In the genomic region with DNA sequence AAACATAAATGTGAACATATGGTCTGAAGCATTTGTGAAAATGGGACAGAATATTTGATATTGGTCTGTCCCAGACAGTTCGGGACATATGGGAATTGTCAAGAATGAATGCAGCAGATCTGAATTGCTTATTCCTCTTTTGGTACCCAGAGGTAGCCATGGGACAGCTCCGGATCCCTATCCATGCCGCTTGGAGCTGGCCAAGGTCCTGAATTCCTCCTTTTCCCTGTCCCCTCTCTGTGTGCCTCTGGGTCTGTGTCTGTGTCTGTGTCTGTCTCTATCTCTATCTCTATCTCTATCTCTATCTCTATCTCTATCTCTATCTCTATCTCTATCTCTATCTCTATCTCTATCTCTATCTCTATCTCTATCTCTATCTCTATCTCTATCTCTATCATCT, we compare ENCODE assay signal across 8 mouse cellular contexts.
DNase-seq lines count a peak whose midpoint lies in the region; ATAC-seq and TF ChIP-seq lines count a peak whose summit lies in the region.
"Not testable (repeated sequence)": the region's sequence is repeated elsewhere in the genome, so short reads cannot be mapped to it uniquely, and the experiment has no call there.

No protein-coding gene starts in this region.

- H3K79me2 ChIP-seq in MEL (ENCODE audit: control insufficient read depth, insufficient read depth, low read length, poor library complexity); liver, adult 2 months (ENCODE audit: control insufficient read depth, insufficient read depth, low read length): not testable (repeated sequence)

- not testable (repeated sequence) for H3K27ac ChIP-seq in MEL (ENCODE audit: control insufficient read depth, low read depth, low read length); forebrain, embryonic 11.5 days (ENCODE audit: low read depth, low read length); kidney, embryonic 14.5 days (ENCODE audit: low read depth, low read length); liver, adult 2 months (replicated peaks; ENCODE audit: insufficient read depth, low read depth, low read length); midbrain, postnatal 0 days (ENCODE audit: low read depth, low read length); stomach, postnatal 0 days (replicated peaks)

- not testable (repeated sequence) for H3K27me3 ChIP-seq in MEL (ENCODE audit: control insufficient read depth in 1 of 2, insufficient read depth in 2 of 2, low read length in 2 of 2); forebrain, embryonic 11.5 days (ENCODE audit: control insufficient read depth, insufficient read depth, low read length); kidney, embryonic 14.5 days (ENCODE audit: control insufficient read depth, insufficient read depth, low read length); liver, adult 2 months (ENCODE audit: control insufficient read depth, insufficient read depth, low read length); midbrain, postnatal 0 days (ENCODE audit: insufficient read depth, low read length); stomach, postnatal 0 days (ENCODE audit: control insufficient read depth, insufficient read depth, low read length)

- TF ChIP-seq EP300 in MEL (IDR thresholded peaks at IDR 0.05; ENCODE audit: low read depth in 1 of 2, low read length in 2 of 2); stomach, postnatal 0 days (optimal IDR thresholded peaks at IDR 0.05): not testable (repeated sequence)

- not testable (repeated sequence) for TF ChIP-seq POLR2A in MEL (IDR thresholded peaks at IDR 0.05; ENCODE audit: control insufficient read depth in 1 of 2, insufficient read depth in 1 of 2, low read depth in 1 of 2, low read length in 2 of 2, poor library complexity in 1 of 2); liver, adult 2 months (IDR thresholded peaks at IDR 0.05; ENCODE audit: extremely low read depth, insufficient read depth, low read length)

- not testable (repeated sequence) for TF ChIP-seq CTCF in MEL (IDR thresholded peaks at IDR 0.05 in 2 of 3, conservative IDR thresholded peaks at IDR 0.05 in 1 of 3; ENCODE audit: control insufficient read depth in 1 of 3, insufficient read depth in 1 of 3, low read depth in 2 of 3, low read length in 3 of 3, poor library complexity in 1 of 3, severe bottlenecking in 1 of 3); liver, adult 2 months (IDR thresholded peaks at IDR 0.05; ENCODE audit: low read depth, low read length); midbrain, postnatal 0 days (IDR thresholded peaks at IDR 0.05); stomach, postnatal 0 days (IDR thresholded peaks at IDR 0.05; ENCODE audit: low read depth)

- not testable (repeated sequence) for H3K9me3 ChIP-seq in MEL (replicated peaks; ENCODE audit: insufficient read depth, low read length); forebrain, embryonic 11.5 days (ENCODE audit: control insufficient read depth, low read length); kidney, embryonic 14.5 days (ENCODE audit: control insufficient read depth, low read length); midbrain, postnatal 0 days (ENCODE audit: low read length); stomach, postnatal 0 days (ENCODE audit: control insufficient read depth, low read length)

- TF ChIP-seq RAD21 in MEL (IDR thresholded peaks at IDR 0.05; ENCODE audit: low read depth, low read length), result not testable (repeated sequence)

- not testable (repeated sequence) for ATAC-seq in forebrain, embryonic 11.5 days (replicated peaks; ENCODE audit: low FRiP score); midbrain, postnatal 0 days (ENCODE audit: low FRiP score); stomach, postnatal 0 days (ENCODE audit: low FRiP score, low TSS enrichment)
- peak; percentile 55; the same call in 1 of the 2 replicates for ATAC-seq in kidney, embryonic 14.5 days (ENCODE audit: low FRiP score, low TSS enrichment)

- H3K9ac ChIP-seq in MEL (ENCODE audit: control insufficient read depth, low read depth, low read length, poor library complexity, severe bottlenecking); forebrain, embryonic 11.5 days (ENCODE audit: low read length); kidney, embryonic 14.5 days (ENCODE audit: low read depth, low read length); liver, adult 2 months (ENCODE audit: low read depth, low read length); midbrain, postnatal 0 days (replicated peaks; ENCODE audit: low read length, poor library complexity, severe bottlenecking); stomach, postnatal 0 days (ENCODE audit: low read length): not testable (repeated sequence)

- H3K36me3 ChIP-seq in MEL (ENCODE audit: control insufficient read depth in 1 of 2, insufficient read depth in 2 of 2, low read length in 2 of 2); forebrain, embryonic 11.5 days (ENCODE audit: control insufficient read depth, insufficient read depth, low read length); kidney, embryonic 14.5 days (ENCODE audit: control insufficient read depth, insufficient read depth, low read length); liver, adult 2 months (ENCODE audit: control insufficient read depth, insufficient read depth, low read length); midbrain, postnatal 0 days (ENCODE audit: insufficient read depth, low read length); stomach, postnatal 0 days (ENCODE audit: control insufficient read depth, insufficient read depth, low read length): not testable (repeated sequence)

- peak; percentile 8 for DNase-seq in MEL (ENCODE audit: low read depth, low spot score)
- peak; percentile 81 for DNase-seq in adrenal gland, postnatal 25 days
- peak; percentile 83 for DNase-seq in forebrain, embryonic 11.5 days (ENCODE audit: low spot score)
- peak; percentile 72 to 81 for DNase-seq in heart, postnatal 14 days
- DNase-seq in liver, adult 2 months (ENCODE audit: extremely low read depth, low read depth, low spot score), result peak; percentile 2
- DNase-seq in midbrain, postnatal 0 days (ENCODE audit: low spot score), result peak; percentile 37
- DNase-seq in stomach, postnatal 0 days (ENCODE audit: low spot score), result peak; percentile 62

- not testable (repeated sequence) for H3K4me1 ChIP-seq in MEL (ENCODE audit: control insufficient read depth in 1 of 2, insufficient read depth in 2 of 2, low read length in 2 of 2); forebrain, embryonic 11.5 days (replicated peaks; ENCODE audit: control insufficient read depth, insufficient read depth, low read length); kidney, embryonic 14.5 days (ENCODE audit: control insufficient read depth, insufficient read depth, low read length); liver, adult 2 months (ENCODE audit: control insufficient read depth, insufficient read depth, low read length); midbrain, postnatal 0 days (ENCODE audit: insufficient read depth, low read length); stomach, postnatal 0 days (replicated peaks; ENCODE audit: control insufficient read depth, insufficient read depth)

- H3K4me3 ChIP-seq in MEL (ENCODE audit: control insufficient read depth in 1 of 2, insufficient read depth in 1 of 2, low read depth in 2 of 2, low read length in 2 of 2); forebrain, embryonic 11.5 days (ENCODE audit: low read depth, low read length); kidney, embryonic 14.5 days (ENCODE audit: low read length); liver, adult 2 months (ENCODE audit: insufficient read depth, low read depth, low read length); midbrain, postnatal 0 days (ENCODE audit: low read depth, low read length); stomach, postnatal 0 days (ENCODE audit: low read depth, low read length): not testable (repeated sequence)

- 31% methylated on average over 3 of the region's 3 CpGs for WGBS in forebrain, embryonic 11.5 days
- WGBS in kidney, embryonic 14.5 days, result 12% methylated on average over 3 of the region's 3 CpGs
- 12% methylated on average over 3 of the region's 3 CpGs for WGBS in liver, adult 2 months
- WGBS in midbrain, postnatal 0 days, result 33% methylated on average over 3 of the region's 3 CpGs
- 16% methylated on average over 3 of the region's 3 CpGs for WGBS in stomach, postnatal 0 days

- intact Hi-C loops in heart, postnatal 14 days (cut with DNase I), result not testable (repeated sequence)

- H3K4me2 ChIP-seq in forebrain, embryonic 11.5 days (ENCODE audit: low read depth, low read length, severe bottlenecking); kidney, embryonic 14.5 days (replicated peaks; ENCODE audit: low read depth, low read length); midbrain, postnatal 0 days (ENCODE audit: low read depth, low read length, poor library complexity, severe bottlenecking); stomach, postnatal 0 days (replicated peaks; ENCODE audit: low read depth): not testable (repeated sequence)

Comparison
In these comparisons a context has a peak if more than half of its experiments do, and no peak if none do; other contexts are left out.
1. DNase-seq: peak in every context shown above with its lines; median percentile 83 in forebrain, embryonic 11.5 days; 81 in adrenal gland, postnatal 25 days; 76 in heart, postnatal 14 days; 62 in stomach, postnatal 0 days; 37 in midbrain, postnatal 0 days; 8 in MEL; 2 in liver, adult 2 months.